In the genomic region with DNA sequence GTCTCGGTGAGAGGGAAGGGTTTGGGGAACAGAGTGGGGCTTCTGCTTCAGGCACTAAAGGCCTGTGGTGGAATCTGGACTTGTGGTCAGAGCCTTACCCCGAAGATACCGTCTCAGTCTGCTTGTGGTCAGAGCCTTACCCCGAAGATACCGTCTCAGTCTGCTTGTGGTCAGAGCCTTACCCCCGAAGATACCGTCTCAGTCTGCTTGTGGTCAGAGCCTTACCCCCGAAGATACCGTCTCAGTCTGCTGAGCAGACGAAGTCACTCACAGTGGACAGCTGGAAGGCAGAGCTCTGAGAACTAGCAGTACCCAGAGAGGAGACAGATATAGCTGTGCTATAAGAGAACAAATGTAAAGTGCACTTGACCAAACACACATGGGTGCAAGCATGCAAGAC, we compare ENCODE assay signal across 5 mouse cellular contexts.
DNase-seq lines count a peak whose midpoint lies in the region; ATAC-seq and TF ChIP-seq lines count a peak whose summit lies in the region.
"Not testable (repeated sequence)": the region's sequence is repeated elsewhere in the genome, so short reads cannot be mapped to it uniquely, and the experiment has no call there.

No protein-coding gene starts in this region.

- not testable (repeated sequence) for H3K79me2 ChIP-seq in CH12.LX (replicated peaks; ENCODE audit: control insufficient read depth, extremely low read depth, insufficient read depth, poor library complexity, severe bottlenecking)

- not testable (repeated sequence) for H3K4me3 ChIP-seq in CH12.LX (replicated peaks in 1 of 3; ENCODE audit: low read depth in 2 of 3, low read length in 2 of 3, poor library complexity in 1 of 3)

- dilution Hi-C loops in CH12.LX (cut with MboI; ENCODE audit: extremely low pct_ligation_motif_present, extremely low pct_unique_long_range_greater_than_20kb, low sequenced_read_pairs) = not testable (repeated sequence)

- not testable (repeated sequence) for H3K27me3 ChIP-seq in CH12.LX (replicated peaks)

- not testable (repeated sequence) for DNase-seq in CH12.LX (ENCODE audit: extremely low read depth)
- peak; percentile 10 for DNase-seq in MEL-GATA-1-ER (ENCODE audit: extremely low read depth, low read depth)

- TF ChIP-seq CTCF in CH12.LX (conservative IDR thresholded peaks at IDR 0.05 in 1 of 2, IDR thresholded peaks at IDR 0.05 in 1 of 2; ENCODE audit: low read depth in 2 of 2, low read length in 2 of 2) = not testable (repeated sequence)

- peaks cover 0 to 47% of the 10 kb centered on the region in 2 experiments for H3K36me3 ChIP-seq in CH12.LX (replicated peaks in 1 of 2; ENCODE audit: control insufficient read depth in 1 of 2, insufficient read depth in 1 of 2, low read length in 1 of 2)

- in situ Hi-C loops in CH12.LX (cut with MboI; ENCODE audit: low pct_ligation_motif_present, low pct_unique_long_range_greater_than_20kb, low sequenced_read_pairs) = not testable (repeated sequence)

- not testable (repeated sequence) for TF ChIP-seq POLR2A in CH12.LX (IDR thresholded peaks at IDR 0.05; ENCODE audit: low read depth, low read length)

- TF ChIP-seq RAD21 in CH12.LX (IDR thresholded peaks at IDR 0.05; ENCODE audit: low read depth, low read length) = not testable (repeated sequence)

- not testable (repeated sequence) for H3K4me2 ChIP-seq in CH12.LX (ENCODE audit: insufficient read depth, low read depth, poor library complexity, severe bottlenecking)

- ATAC-seq in common myeloid progenitor, adult 5-6 weeks (replicated peaks; ENCODE audit: low read depth, poor library complexity, severe bottlenecking) = peak; percentile 97
- peak; percentile 89 for ATAC-seq in granulocyte monocyte progenitor cell, adult 5-6 weeks (replicated peaks; ENCODE audit: poor library complexity, severe bottlenecking)
- ATAC-seq in megakaryocyte progenitor cell, adult 5-6 weeks (replicated peaks; ENCODE audit: poor library complexity) = peak; percentile 89

- not testable (repeated sequence) for H3K9ac ChIP-seq in CH12.LX (ENCODE audit: insufficient read depth, low read depth)

- H3K9me3 ChIP-seq in CH12.LX (replicated peaks; ENCODE audit: low read length) = not testable (repeated sequence)

- TF ChIP-seq EP300 in CH12.LX (IDR thresholded peaks at IDR 0.05; ENCODE audit: low read length) = not testable (repeated sequence)

- peaks cover 7 to 25% of the 10 kb centered on the region in 2 experiments for H3K4me1 ChIP-seq in CH12.LX (ENCODE audit: control insufficient read depth in 1 of 2, insufficient read depth in 2 of 2)

- H3K27ac ChIP-seq in CH12.LX (ENCODE audit: insufficient read depth, low read depth) = not testable (repeated sequence)

TF ChIP-seq in CH12.LX, 34 proteins besides CTCF, POLR2A, EP300 and RAD21:
- TF ChIP-seq TCF12 (IDR thresholded peaks at IDR 0.05; ENCODE audit: low read depth, low read length) = 0 out of 2 replicates have a peak, but pooled peaks have one; percentile 12
- 0 out of 2 replicates have a peak, but pooled peaks have one; percentile 40 for TF ChIP-seq MAFK (IDR thresholded peaks at IDR 0.05; ENCODE audit: insufficient replicate concordance, low read length)
